Mouse (Mus musculus) Muller cell, postnatal 12 days (primary cell): ENCODE measurements at regions not wholly inside any gene's neighbourhood (a gene's known extent, or its start where the extent isn't known, plus 50 kb on each side); places are given as distances from the start of the nearest gene placed in this dataset.

Source experiments
- DNase-seq: peaks from one replicate; pipeline ENCODE4 v3.0.0-alpha.2; 2015; ENCODE audit errors: inconsistent ontology term

DNA sequence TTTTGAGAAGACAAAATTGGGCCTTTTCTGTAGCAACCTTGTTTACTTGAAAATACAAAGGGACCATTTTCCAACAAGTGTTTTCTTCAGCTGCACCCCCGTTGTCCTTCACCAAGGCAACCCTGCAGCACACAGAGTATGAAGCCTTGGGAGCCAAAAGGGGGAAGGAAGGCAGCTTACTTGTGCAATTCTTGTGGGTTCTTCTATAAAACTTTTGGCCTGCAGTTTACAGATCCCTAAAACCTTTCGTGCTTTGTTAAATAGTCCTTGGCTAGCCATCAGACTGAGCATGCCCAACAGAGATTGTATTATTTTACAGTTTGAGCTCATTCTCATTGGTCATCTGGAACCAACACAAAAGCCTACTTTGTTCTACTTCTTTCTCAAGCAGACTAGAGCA, 140.6 kb upstream of the H2al1a start:
- DNase-seq, result peak; percentile 33

- no peak for DNase-seq
Measured at GRCm38 (mm10) chrX:11170416-11170815, 128.6 kb upstream of the H2al1a start.

GRCm38 (mm10) chrX:11180194-11180816, 118.8 kb upstream of the H2al1a start:
- no peak for DNase-seq

DNA sequence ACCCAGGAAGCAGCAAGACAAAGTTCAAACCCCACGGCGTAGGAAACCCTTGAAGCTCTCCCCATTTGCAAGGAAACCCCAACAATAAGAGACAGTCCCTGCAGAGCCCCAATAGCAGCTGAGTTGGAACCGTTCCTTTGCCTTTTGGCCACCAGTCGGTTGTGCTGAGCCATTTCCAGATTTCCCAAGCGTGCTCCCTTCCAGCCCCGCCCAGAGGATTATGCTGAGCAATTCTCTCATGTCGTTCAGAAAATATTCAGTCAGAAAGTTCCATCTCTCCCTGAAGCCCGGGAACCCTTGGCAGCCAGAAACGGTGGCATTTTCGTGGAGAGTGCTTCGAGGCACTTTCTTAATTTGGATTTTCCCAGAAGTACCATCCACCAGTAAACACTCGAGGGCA, 117.2 kb upstream of the H2al1a start:
- no peak for DNase-seq

DNA sequence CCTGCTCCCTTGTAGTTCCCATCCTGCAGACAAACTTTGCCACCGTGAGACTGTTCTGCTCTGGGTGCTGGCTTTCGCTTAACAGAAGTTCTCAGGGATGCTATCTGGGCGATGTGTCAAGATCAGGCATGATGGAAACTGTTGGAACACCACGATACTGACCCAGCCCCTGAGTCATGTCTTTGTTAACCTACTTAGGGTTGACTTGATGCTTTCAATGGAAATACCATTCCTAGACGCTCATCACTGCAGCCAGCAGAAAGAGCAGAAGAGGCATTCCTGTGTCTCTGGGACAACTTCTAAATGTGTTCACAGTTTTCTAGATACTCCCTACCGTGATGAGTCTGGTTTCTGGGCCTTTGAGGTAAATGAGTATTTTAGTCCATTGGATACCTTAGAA, 108.2 kb upstream of the H2al1a start:
- peak; percentile 79 for DNase-seq

- no peak for DNase-seq
Measured at GRCm38 (mm10) chrX:11204135-11204534, 94.9 kb upstream of the H2al1a start.

- no peak for DNase-seq
Measured at GRCm38 (mm10) chrX:11209895-11210294, 89.2 kb upstream of the H2al1a start.

DNA sequence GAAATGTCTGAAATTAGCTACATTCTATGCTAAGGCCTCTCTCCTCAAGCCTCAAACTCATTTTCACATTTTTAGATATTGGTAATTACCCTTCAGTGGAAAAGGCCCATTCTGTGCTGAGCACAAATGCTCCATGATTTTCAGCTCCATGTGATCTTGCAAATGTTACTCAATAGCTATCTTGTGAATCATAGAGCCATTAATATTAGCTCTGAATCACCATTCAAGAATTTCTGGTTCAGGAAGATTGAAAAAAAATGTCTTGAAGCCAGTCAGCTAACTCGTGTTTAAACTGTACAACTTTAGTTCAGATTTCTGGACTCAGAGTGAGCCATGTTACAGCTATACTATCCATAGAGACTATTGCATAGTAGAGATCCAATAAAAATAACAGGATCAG, 86.2 kb upstream of the H2al1a start:
- peak; percentile 73 for DNase-seq

- no peak for DNase-seq
Measured at GRCm38 (mm10) chrX:11213492-11213891, 85.6 kb upstream of the H2al1a start.

- no peak for DNase-seq
Measured at GRCm38 (mm10) chrX:11239066-11239465, 60.0 kb upstream of the H2al1a start.

GRCm38 (mm10) chrX:11245576-11245975, 53.5 kb upstream of the H2al1a start:
- DNase-seq, result no peak
